Mouse (Mus musculus) layer of hippocampus, postnatal 10 days (tissue): ENCODE data around the gene Ramac. TPM values are rescaled to one million over a fixed set of nuclear protein-coding genes. Genes with fewer than 3 reads are reported as not detected.

Source experiments
- DNase-seq, 2 experiments: peaks; one replicate each; pipeline ENCODE4 v3.0.0; 2021; ENCODE audit warnings: low spot score in 2 of 2
- total RNA-seq, 2 experiments: library from RNA; stranded (reverse); gene quantifications; 2 replicates each; pipeline ENCODE4 v1.2.3; 2021

Ramac gene
- total RNA-seq, 2 experiments from 2014 or later, result 52.3 to 58.1 TPM

DNA sequence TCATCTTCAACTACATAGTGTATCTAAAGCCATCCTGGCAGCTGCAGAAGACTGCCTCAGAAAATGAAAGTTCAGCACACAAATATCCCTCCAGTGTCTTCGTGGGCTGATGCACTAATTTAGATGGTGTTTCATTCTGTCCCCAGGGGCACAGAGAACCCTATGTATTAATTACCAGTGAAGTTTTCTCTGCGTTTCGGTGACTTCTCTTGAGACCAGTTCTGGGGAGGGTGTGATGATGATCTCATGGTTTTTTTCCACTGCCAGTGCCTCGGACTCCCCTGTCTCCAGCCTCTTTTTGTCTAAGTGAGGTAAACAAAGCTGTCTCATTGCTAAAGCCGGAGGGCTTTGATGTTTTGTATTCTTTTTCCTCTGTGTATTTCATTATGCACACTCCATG, 12.6 kb downstream of the Ramac start:
- no peak for DNase-seq

DNA sequence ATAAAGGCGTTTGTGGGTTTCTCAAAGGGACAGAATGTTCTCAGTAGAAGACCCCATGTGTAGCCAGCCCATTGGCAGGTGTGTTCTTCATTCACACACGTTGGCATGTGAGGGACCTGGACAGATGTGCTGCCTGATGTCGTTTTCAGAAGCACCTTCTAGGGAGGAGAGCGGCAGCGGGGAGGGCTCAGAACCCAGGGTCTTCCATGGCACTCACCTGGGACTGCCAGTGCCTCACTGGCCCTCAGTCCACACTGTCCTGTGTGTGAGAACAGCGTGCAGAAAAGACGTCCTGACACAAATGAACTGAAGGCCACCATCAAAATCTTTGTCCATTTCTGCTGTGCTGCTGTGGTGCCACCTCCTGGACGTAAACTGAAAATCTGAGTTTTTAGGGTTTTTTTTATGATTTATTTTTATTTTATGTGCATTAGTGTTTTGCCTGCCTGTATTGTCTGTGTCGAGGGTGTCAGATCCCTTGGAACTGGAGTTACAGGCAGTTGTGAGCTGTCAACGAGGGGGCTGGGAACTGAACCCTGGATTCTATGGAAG, 15.0 kb downstream of the Ramac start:
- DNase-seq, result peak in 1 of 2 experiments; percentile 33

DNA sequence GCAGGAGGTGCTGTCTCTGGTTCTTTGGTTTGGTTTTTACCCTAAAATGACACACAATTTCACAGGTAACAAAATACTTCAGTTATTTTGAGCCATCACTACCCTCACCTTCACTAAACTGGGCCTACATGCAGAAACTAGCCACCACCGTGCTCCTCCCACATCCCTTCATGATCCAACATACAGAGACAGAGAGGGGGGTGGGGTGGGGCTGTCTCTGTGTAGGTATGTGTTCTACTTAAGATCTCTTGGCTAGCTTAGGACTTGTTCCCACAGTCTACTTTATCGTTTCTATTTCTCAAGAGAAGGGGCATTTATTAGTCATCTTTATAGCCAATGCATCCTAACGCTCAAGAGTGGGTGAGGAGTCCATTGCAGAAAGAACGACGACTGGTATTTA, 25.8 kb downstream of the Ramac start:
- DNase-seq, result no peak

DNA sequence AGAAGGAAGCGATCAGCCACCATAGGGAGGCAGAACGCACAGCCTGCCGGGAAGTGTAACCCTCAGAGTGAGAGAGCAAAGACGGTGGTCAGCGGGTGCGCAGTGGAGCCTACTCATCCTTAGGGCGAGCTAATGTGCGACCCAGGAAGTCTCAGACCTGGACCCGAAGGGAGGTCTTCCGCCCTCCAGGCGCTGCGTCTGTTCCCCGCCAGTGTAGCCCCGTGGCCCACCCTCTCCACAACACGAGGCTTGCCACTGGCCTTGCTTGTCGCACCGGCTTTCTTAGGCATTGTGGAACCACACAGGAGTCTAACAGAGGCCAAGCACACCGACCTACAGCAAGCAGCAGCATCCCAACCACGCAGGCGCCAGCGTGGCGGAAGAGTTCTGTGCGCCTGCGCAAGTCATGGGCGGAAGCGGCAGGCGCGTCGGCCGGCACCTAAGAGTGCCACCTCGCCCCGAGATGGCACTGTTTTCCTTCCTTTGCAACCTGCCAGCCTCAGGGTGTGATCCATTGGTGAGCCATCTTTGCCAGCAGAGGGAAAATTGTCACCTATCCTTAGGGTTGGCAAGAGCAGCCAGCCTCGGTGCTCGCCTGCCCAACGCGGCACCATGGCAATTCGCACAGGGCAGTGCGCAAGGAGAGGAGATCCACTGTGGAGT, 26.5 kb downstream of the Ramac start, which contains the start of gene 3110040N11Rik:
Gene 3110040N11Rik, minus strand, starts transcription at position 384 of the 663 bp plus-strand sequence.
- DNase-seq, result peak; percentile 78 to 89

DNA sequence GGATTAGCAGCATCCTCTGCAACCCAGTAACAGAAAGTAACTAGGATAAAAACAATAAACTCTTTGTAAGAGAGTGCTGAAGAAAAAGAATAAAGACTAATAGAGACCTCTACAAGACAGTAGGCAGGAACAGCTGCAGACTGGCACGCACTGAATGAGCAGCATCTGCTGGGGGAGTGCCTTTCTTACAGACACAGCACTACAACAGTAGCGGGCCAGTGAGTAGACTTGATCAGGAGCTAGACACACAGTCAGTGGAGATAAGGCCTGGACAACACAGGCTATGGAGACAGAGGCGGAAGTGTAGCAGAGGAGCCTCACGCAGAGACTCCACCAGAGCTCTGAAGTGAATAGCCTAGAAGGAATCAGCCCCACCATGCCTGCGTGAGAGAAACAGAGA, 43.3 kb downstream of the Ramac start:
- no peak for DNase-seq

Other genes starting within 250 kb of the Ramac start
- gene Fsd2, start 196.0 kb upstream of the Ramac start, total RNA-seq, result under 1 TPM; 0.11 to 0.25 TPM
- gene Whamm, start 191.7 kb upstream of the Ramac start, total RNA-seq, result 10 to 100 TPM; 15.3 to 19.9 TPM
- gene Homer2, start 55.4 kb upstream of the Ramac start, total RNA-seq, result 100 to 1,000 TPM in 1 of 2 experiments, 10 to 100 TPM in 1; 96.8 to 103 TPM
- gene 3110040N11Rik, start 26.6 kb downstream of the Ramac start, total RNA-seq, result 10 to 100 TPM; 30.8 to 37.8 TPM
- 100 to 1,000 TPM; 118 to 123 TPM for gene Btbd1, start 66.5 kb downstream of the Ramac start, total RNA-seq
- not detected for gene Gm10160, start 92.9 kb downstream of the Ramac start, total RNA-seq
- gene Tm6sf1, start 96.1 kb downstream of the Ramac start, total RNA-seq, result 10 to 100 TPM; 18.6 to 21.9 TPM
- gene Hdgfl3, start 171.5 kb downstream of the Ramac start, total RNA-seq, result 10 to 100 TPM; 70.0 to 74.6 TPM
- not detected for gene Bnc1, start 229.4 kb downstream of the Ramac start, total RNA-seq